Comparison of ENCODE assay signal across 11 mouse cellular contexts in the genomic region with DNA sequence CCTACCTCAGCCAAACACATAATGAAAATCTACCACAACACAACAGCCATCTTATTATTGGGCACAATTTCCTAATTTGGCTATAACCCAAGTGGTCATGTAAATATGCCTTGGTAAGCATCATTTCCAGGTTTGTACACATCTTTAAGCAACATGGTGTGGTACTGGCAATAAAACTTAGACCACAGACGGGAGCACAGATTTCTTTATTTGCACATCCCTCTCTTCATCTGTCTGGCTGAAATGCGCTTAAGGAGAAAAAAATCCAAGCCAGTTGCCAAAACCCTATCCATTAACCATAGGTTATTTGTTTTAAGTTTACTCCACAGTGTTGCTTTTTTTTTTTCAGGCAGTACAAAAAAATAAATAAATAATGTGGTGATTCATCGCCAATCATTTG.
"Had no signal": no experiment of that assay in that cellular context is flagged by ENCODE, and none has a peak within 500 bp of the region (broad histone marks: within the 10 kb centered on the region; RNA-seq: fewer than 3 reads in every experiment).

No protein-coding gene starts in this region.

- DNase-seq: kidney, adult 8-10 months; kidney, postnatal 25 days; liver; liver, embryonic 13.5 days; liver, postnatal 0 days; lung, postnatal 14 days; retina, postnatal 1 day; right cerebral cortex, postnatal 4 days; spleen, adult 18-20 months; thymus, adult 18-20 months; thymus, postnatal 25 days had no signal
